Mouse (Mus musculus) layer of hippocampus, adult 2 months (tissue): Measurements from ENCODE around the gene Fry. TPM values are rescaled to one million over a fixed set of nuclear protein-coding genes. Genes with fewer than 3 reads are reported as not detected.

ENCODE experiments used
- DNase-seq, 2 experiments: peaks; one replicate each; pipeline ENCODE4 v3.0.0; 2022; ENCODE audit warnings: low spot score in 2 of 2
- H3K27ac ChIP-seq: fragments of 200-600 bp; 2 replicates; pipeline ENCODE4 v1.8.1; 2022
- H3K4me3 ChIP-seq: fragments of 200-600 bp; 2 replicates; pipeline ENCODE4 v1.8.1; 2022; ENCODE audit warnings: mild to moderate bottlenecking
- CTCF ChIP-seq: fragments of 200-600 bp; conservative IDR thresholded peaks from 2 replicates; pipeline ENCODE4 v1.8.1; 2022; ENCODE audit warnings: antibody characterized with exemption, mild to moderate bottlenecking, moderate library complexity
- total RNA-seq, 2 experiments: library from RNA; stranded (reverse); gene quantifications; 2 replicates each; pipeline ENCODE4 v1.2.3; 2021

The Fry gene
- total RNA-seq, 2 experiments from 2014 or later, result 215 to 246 TPM

GRCm38 (mm10) chr5:150115271-150116092 lies 3.0 kb upstream of the Fry start:
- peak overlapping the region; percentile 48; the same call in 1 of the 2 replicates for H3K27ac ChIP-seq
- DNase-seq, result peak in 1 of 2 experiments; percentile 6
- H3K4me3 ChIP-seq, result no peak overlapping the region
- TF ChIP-seq CTCF, result no peak

GRCm38 (mm10) chr5:150116216-150116905 lies 2.1 kb upstream of the Fry start:
- H3K27ac ChIP-seq, result peak overlapping the region; percentile 48; the same call in 1 of the 2 replicates
- no peak for TF ChIP-seq CTCF
- H3K4me3 ChIP-seq, result no peak overlapping the region
- DNase-seq, result no peak

DNA sequence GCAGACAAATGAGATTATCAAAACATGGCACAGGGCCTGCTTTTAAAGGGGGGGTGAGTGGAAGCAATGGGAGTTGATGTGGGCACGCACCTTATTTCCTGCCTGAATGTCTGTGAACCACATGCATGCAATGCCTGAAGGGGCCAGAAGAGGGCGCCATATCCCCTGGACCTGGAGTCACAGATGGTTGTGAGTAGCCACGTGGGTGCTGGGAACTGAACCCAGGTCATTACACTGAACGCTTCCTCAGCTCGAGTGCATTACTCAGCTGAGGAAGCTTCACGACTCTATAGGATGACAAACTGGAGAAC lies 1.6 kb upstream of the Fry start:
- DNase-seq, result no peak
- H3K4me3 ChIP-seq, result no peak overlapping the region
- H3K27ac ChIP-seq, result no peak overlapping the region
- TF ChIP-seq CTCF, result peak; percentile 65

- peak overlapping the region; percentile 65 for H3K4me3 ChIP-seq
- TF ChIP-seq CTCF, result no peak
- DNase-seq, result no peak
- peak overlapping the region; percentile 94; the same call in 1 of the 2 replicates for H3K27ac ChIP-seq
These were observed 356 bp upstream of the Fry start for GRCm38 (mm10) chr5:150118124-150118454.

GRCm38 (mm10) chr5:150120676-150121075 lies 2.2 kb downstream of the Fry start:
- H3K27ac ChIP-seq, result peak overlapping the region; percentile 53; the same call in 1 of the 2 replicates
- no peak overlapping the region for H3K4me3 ChIP-seq
- no peak for DNase-seq
- no peak for TF ChIP-seq CTCF

- Histone ChIP-seq H3K27ac (peak overlapping the region; percentile 81), H3K4me3 (no peak overlapping the region; the same call in 1 of the 2 replicates)
- TF ChIP-seq CTCF, result no peak
- no peak for DNase-seq
These were observed 3.6 kb downstream of the Fry start for GRCm38 (mm10) chr5:150122095-150122494.

GRCm38 (mm10) chr5:150122571-150122970 lies 4.1 kb downstream of the Fry start:
- no peak for TF ChIP-seq CTCF
- peak; percentile 63 to 72 for DNase-seq
- Histone ChIP-seq H3K4me3 (no peak overlapping the region; the same call in 1 of the 2 replicates), H3K27ac (peak overlapping the region; percentile 81)

DNA sequence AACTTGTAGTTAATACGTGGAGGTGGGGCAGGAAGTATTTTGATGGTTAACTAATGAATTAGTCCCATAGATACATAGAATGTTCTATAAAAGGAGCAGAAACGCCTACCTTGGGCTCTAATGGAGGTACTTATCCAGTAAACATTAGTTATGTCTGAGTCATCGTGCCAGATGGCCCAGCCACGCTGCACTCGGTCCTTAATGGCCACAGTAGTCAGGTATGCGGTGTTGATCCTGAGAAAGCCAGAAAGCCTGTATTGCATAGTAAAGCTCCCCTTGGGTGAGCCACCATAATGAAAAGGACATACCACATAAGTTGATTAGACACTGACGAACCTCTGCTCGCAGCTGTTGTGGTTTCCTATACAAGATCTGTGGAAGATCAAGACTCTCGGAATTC lies 7.5 kb downstream of the Fry start:
- no peak for TF ChIP-seq CTCF

DNA sequence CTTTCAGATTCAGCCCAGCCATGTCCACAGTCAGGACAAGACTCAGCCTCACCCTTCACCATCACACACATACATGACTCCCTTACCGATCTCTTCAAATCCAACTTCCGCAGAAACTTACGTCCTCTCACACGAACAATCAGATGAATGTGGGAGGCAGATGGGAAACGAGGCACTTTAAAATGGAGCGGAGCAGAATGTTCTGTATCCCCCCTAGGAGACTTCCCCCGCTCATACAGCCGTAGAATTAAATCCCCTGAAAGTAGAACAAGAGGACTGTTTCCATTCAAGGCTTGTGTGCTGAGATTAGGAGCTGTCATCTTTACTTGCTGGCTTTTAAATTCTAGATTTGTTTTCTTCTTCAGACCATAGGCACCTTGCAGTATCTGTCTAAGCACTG lies 10.0 kb downstream of the Fry start:
- peak overlapping the region; percentile 84 for H3K27ac ChIP-seq
- no peak overlapping the region for H3K4me3 ChIP-seq
- TF ChIP-seq CTCF, result no peak
- DNase-seq, result peak in 1 of 2 experiments; percentile 63

More for the DNA sequence above, 7.5 kb downstream of the Fry start:
- no peak overlapping the region for H3K4me3 ChIP-seq
- H3K27ac ChIP-seq, result peak overlapping the region; percentile 84
- no peak for DNase-seq

- TF ChIP-seq CTCF, result no peak
- no peak for DNase-seq
- Histone ChIP-seq H3K27ac (peak overlapping the region; percentile 84), H3K4me3 (no peak overlapping the region)
These were observed 11.7 kb downstream of the Fry start for GRCm38 (mm10) chr5:150130144-150130543.

- TF ChIP-seq CTCF, result no peak
- DNase-seq, result no peak
- peak overlapping the region; percentile 84 for H3K27ac ChIP-seq
- no peak overlapping the region for H3K4me3 ChIP-seq
These were observed 12.7 kb downstream of the Fry start for GRCm38 (mm10) chr5:150131166-150131565.

- no peak overlapping the region for H3K4me3 ChIP-seq
- no peak overlapping the region for H3K27ac ChIP-seq
- TF ChIP-seq CTCF, result no peak
- no peak for DNase-seq
These were observed 16.2 kb downstream of the Fry start for GRCm38 (mm10) chr5:150134651-150135050.

- no peak overlapping the region for H3K27ac ChIP-seq
- no peak overlapping the region for H3K4me3 ChIP-seq
- no peak for DNase-seq
- no peak for TF ChIP-seq CTCF
These were observed 17.1 kb downstream of the Fry start for GRCm38 (mm10) chr5:150135529-150135928.
